Mouse (Mus musculus) lung, adult 2 months (tissue): ENCODE data around the gene Aktip.

Experiments
- CTCF ChIP-seq: fragments of 200-500 bp; IDR thresholded peaks from 2 replicates; pipeline ENCODE4 v1.5.1; 2011; ENCODE audit warnings: mild to moderate bottlenecking, low read length, control low read depth; ENCODE audit not compliant: insufficient read depth
- POLR2A ChIP-seq: fragments of 200-500 bp; IDR thresholded peaks from 2 replicates; pipeline ENCODE4 v1.6.1; 2011; ENCODE audit warnings: low read depth, mild to moderate bottlenecking, control low read depth, low read length, borderline replicate concordance; ENCODE audit errors: extremely low read depth

DNA sequence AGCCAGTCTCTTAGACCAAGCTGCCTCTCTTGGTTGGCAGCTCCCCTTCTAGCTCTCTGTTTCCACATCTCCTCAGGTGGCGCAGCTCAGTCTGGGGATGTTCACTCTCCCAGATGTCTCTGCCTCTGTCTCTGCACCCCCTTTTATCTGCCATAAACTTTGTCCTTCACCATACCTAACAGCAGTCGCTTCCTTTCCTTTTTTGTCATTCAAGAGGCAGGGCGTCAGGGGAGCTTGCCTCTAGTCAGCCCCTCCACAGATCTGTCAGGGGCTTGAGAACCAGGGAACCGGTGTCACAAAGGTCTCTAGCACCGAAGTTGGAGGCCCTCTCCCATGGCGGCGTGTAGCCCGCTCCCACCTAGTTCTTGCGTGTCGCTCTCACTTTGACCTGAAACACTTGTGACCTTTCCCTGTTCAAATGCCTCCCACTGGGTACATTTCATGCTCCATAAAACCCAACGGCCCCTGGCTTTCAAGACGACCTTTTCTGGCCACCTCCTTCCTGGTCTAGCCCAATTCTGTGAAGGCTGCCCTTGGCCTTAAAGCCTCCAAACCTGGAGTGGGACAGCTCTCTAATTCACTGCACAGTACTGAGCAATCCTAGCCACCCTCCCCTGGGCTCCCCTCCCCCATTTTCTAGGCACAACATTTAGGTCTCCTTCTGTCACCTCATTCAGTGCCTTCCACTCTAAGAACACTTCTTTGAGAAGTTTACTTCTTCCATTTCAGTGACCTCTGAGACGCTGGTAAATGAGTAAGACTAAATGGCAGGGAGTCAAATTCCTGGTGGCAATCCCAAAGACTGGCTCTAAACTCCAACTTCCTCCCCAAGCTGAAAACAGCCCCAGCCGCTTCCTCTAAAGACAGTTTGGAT lies 64.2 kb downstream of the Aktip start:
- TF ChIP-seq POLR2A: no peak
- no peak for TF ChIP-seq CTCF
